Mouse (Mus musculus): ENCODE measurements around the gene Bcan.

- TF ChIP-seq POLR2A (IDR thresholded peaks at IDR 0.05; ENCODE audit: insufficient read depth, low read length) (no peak), EP300 (IDR thresholded peaks at IDR 0.05; ENCODE audit: insufficient read depth, low read depth, low read length) (no peak), CTCF (IDR thresholded peaks at IDR 0.05; ENCODE audit: low read depth, low read length) (no peak)
Measured at GRCm38 (mm10) chr3:87998747-87999146, 1.3 kb downstream of the Bcan start.
